Mouse (Mus musculus): Measurements from ENCODE around the gene Wnt4. TPM values are rescaled to one million over a fixed set of nuclear protein-coding genes. Genes with fewer than 3 reads are reported as not detected.
A peak's percentile ranks its signal among the peaks of the same experiment; 100 is the strongest.

Wnt4 gene
- polyA plus RNA-seq, 1 experiment from 2014 or later, result 17.7 TPM

- Histone ChIP-seq H3K27me3 (ENCODE audit: control insufficient read depth, insufficient read depth, low read length) (no peaks in the 10 kb centered on the region), H3K36me3 (ENCODE audit: control insufficient read depth, insufficient read depth, low read length) (no peaks in the 10 kb centered on the region), H3K4me1 (ENCODE audit: control insufficient read depth, insufficient read depth, low read length) (no peaks in the 10 kb centered on the region), H3K9ac (ENCODE audit: low read length) (no peak overlapping the region), H3K9me3 (ENCODE audit: control insufficient read depth, low read length) (no peaks in the 10 kb centered on the region), H3K4me2 (ENCODE audit: low read depth) (no peak overlapping the region), H3K27ac (ENCODE audit: low read depth, low read length) (no peak overlapping the region), H3K4me3 (ENCODE audit: low read depth, low read length) (no peak overlapping the region)
- 82% methylated on average over 11 of the region's 11 CpGs for WGBS
- ATAC-seq (ENCODE audit: insufficient read depth, low FRiP score, low TSS enrichment) (no peak), DNase-seq (ENCODE audit: low spot score) (no peak)
Measured at GRCm38 (mm10) chr4:137253601-137254000, 23.7 kb upstream of the Wnt4 start.

- WGBS, result 87% methylated on average over 17 of the region's 17 CpGs
- ATAC-seq (ENCODE audit: insufficient read depth, low FRiP score, low TSS enrichment) (no peak), DNase-seq (ENCODE audit: low spot score) (no peak)
- Histone ChIP-seq H3K9me3 (ENCODE audit: control insufficient read depth, low read length) (no peaks in the 10 kb centered on the region), H3K27ac (ENCODE audit: low read depth, low read length) (no peak overlapping the region), H3K9ac (ENCODE audit: low read length) (no peak overlapping the region), H3K36me3 (ENCODE audit: control insufficient read depth, insufficient read depth, low read length) (no peaks in the 10 kb centered on the region), H3K4me1 (ENCODE audit: control insufficient read depth, insufficient read depth, low read length) (no peaks in the 10 kb centered on the region), H3K4me3 (ENCODE audit: low read depth, low read length) (no peak overlapping the region), H3K27me3 (ENCODE audit: control insufficient read depth, insufficient read depth, low read length) (no peaks in the 10 kb centered on the region), H3K4me2 (ENCODE audit: low read depth) (no peak overlapping the region)
Measured at GRCm38 (mm10) chr4:137254206-137254976, 22.9 kb upstream of the Wnt4 start.

GRCm38 (mm10) chr4:137255568-137255967 lies 21.7 kb upstream of the Wnt4 start:
- Histone ChIP-seq H3K27ac (ENCODE audit: low read depth, low read length) (no peak overlapping the region), H3K27me3 (ENCODE audit: control insufficient read depth, insufficient read depth, low read length) (no peaks in the 10 kb centered on the region), H3K9me3 (ENCODE audit: control insufficient read depth, low read length) (no peaks in the 10 kb centered on the region), H3K4me1 (ENCODE audit: control insufficient read depth, insufficient read depth, low read length) (no peaks in the 10 kb centered on the region), H3K36me3 (ENCODE audit: control insufficient read depth, insufficient read depth, low read length) (no peaks in the 10 kb centered on the region), H3K4me3 (ENCODE audit: low read depth, low read length) (no peak overlapping the region), H3K4me2 (ENCODE audit: low read depth) (no peak overlapping the region), H3K9ac (ENCODE audit: low read length) (no peak overlapping the region)
- ATAC-seq (ENCODE audit: insufficient read depth, low FRiP score, low TSS enrichment), result no peak
- no peak for DNase-seq (ENCODE audit: low spot score)
- WGBS, result 77% methylated on average over 8 of the region's 8 CpGs

- H3K36me3 ChIP-seq (ENCODE audit: control insufficient read depth, insufficient read depth, low read length), result no peaks in the 10 kb centered on the region
- no peaks in the 10 kb centered on the region for H3K4me1 ChIP-seq (ENCODE audit: control insufficient read depth, insufficient read depth, low read length)
- no peak overlapping the region for H3K4me3 ChIP-seq (ENCODE audit: low read depth, low read length)
- DNase-seq (ENCODE audit: low spot score) (no peak), ATAC-seq (ENCODE audit: insufficient read depth, low FRiP score, low TSS enrichment) (no peak)
- H3K27me3 ChIP-seq (ENCODE audit: control insufficient read depth, insufficient read depth, low read length), result no peaks in the 10 kb centered on the region
- H3K9ac ChIP-seq (ENCODE audit: low read length), result no peak overlapping the region
- H3K27ac ChIP-seq (ENCODE audit: low read depth, low read length), result no peak overlapping the region
- no peaks in the 10 kb centered on the region for H3K9me3 ChIP-seq (ENCODE audit: control insufficient read depth, low read length)
- 88% methylated on average over 6 of the region's 6 CpGs for WGBS
- H3K4me2 ChIP-seq (ENCODE audit: low read depth), result no peak overlapping the region
Measured at GRCm38 (mm10) chr4:137261826-137262225, 15.5 kb upstream of the Wnt4 start.

- Histone ChIP-seq H3K9me3 (ENCODE audit: control insufficient read depth, low read length) (no peaks in the 10 kb centered on the region), H3K9ac (ENCODE audit: low read length) (no peak overlapping the region), H3K4me1 (ENCODE audit: control insufficient read depth, insufficient read depth, low read length) (no peaks in the 10 kb centered on the region), H3K27me3 (ENCODE audit: control insufficient read depth, insufficient read depth, low read length) (no peaks in the 10 kb centered on the region), H3K4me3 (ENCODE audit: low read depth, low read length) (no peak overlapping the region), H3K4me2 (ENCODE audit: low read depth) (no peak overlapping the region), H3K27ac (ENCODE audit: low read depth, low read length) (no peak overlapping the region), H3K36me3 (ENCODE audit: control insufficient read depth, insufficient read depth, low read length) (no peaks in the 10 kb centered on the region)
- ATAC-seq (ENCODE audit: insufficient read depth, low FRiP score, low TSS enrichment), result no peak
- 78% methylated on average over 13 of the region's 13 CpGs for WGBS
- no peak for DNase-seq (ENCODE audit: low spot score)
Measured at GRCm38 (mm10) chr4:137264066-137264465, 13.2 kb upstream of the Wnt4 start.

- WGBS, result 87% methylated on average over 5 of the region's 5 CpGs
- Histone ChIP-seq H3K9ac (ENCODE audit: low read length) (no peak overlapping the region), H3K27ac (ENCODE audit: low read depth, low read length) (no peak overlapping the region), H3K27me3 (ENCODE audit: control insufficient read depth, insufficient read depth, low read length) (no peaks in the 10 kb centered on the region), H3K4me2 (ENCODE audit: low read depth) (no peak overlapping the region), H3K9me3 (ENCODE audit: control insufficient read depth, low read length) (no peaks in the 10 kb centered on the region), H3K4me3 (ENCODE audit: low read depth, low read length) (no peak overlapping the region), H3K36me3 (ENCODE audit: control insufficient read depth, insufficient read depth, low read length) (no peaks in the 10 kb centered on the region), H3K4me1 (ENCODE audit: control insufficient read depth, insufficient read depth, low read length) (no peaks in the 10 kb centered on the region)
- ATAC-seq (ENCODE audit: insufficient read depth, low FRiP score, low TSS enrichment), result no peak
- no peak for DNase-seq (ENCODE audit: low spot score)
Measured at GRCm38 (mm10) chr4:137265116-137265515, 12.2 kb upstream of the Wnt4 start.

- no peaks in the 10 kb centered on the region for H3K36me3 ChIP-seq (ENCODE audit: control insufficient read depth, insufficient read depth, low read length)
- ATAC-seq (ENCODE audit: insufficient read depth, low FRiP score, low TSS enrichment), result no peak
- H3K27me3 ChIP-seq (ENCODE audit: control insufficient read depth, insufficient read depth, low read length), result no peaks in the 10 kb centered on the region
- no peak overlapping the region for H3K4me3 ChIP-seq (ENCODE audit: low read depth, low read length)
- H3K9me3 ChIP-seq (ENCODE audit: control insufficient read depth, low read length), result no peaks in the 10 kb centered on the region
- no peak overlapping the region for H3K4me2 ChIP-seq (ENCODE audit: low read depth)
- no peaks in the 10 kb centered on the region for H3K4me1 ChIP-seq (ENCODE audit: control insufficient read depth, insufficient read depth, low read length)
- WGBS, result 87% methylated on average over 8 of the region's 8 CpGs
- H3K27ac ChIP-seq (ENCODE audit: low read depth, low read length), result no peak overlapping the region
- no peak for DNase-seq (ENCODE audit: low spot score)
- no peak overlapping the region for H3K9ac ChIP-seq (ENCODE audit: low read length)
Measured at GRCm38 (mm10) chr4:137268541-137268940, 8.7 kb upstream of the Wnt4 start.

- Histone ChIP-seq H3K36me3 (ENCODE audit: control insufficient read depth, insufficient read depth, low read length) (no peaks in the 10 kb centered on the region), H3K27ac (ENCODE audit: low read depth, low read length) (no peak overlapping the region), H3K9me3 (ENCODE audit: control insufficient read depth, low read length) (no peaks in the 10 kb centered on the region), H3K9ac (ENCODE audit: low read length) (no peak overlapping the region), H3K4me2 (ENCODE audit: low read depth) (no peak overlapping the region), H3K4me3 (ENCODE audit: low read depth, low read length) (no peak overlapping the region), H3K27me3 (ENCODE audit: control insufficient read depth, insufficient read depth, low read length) (peaks cover 11% of the 10 kb centered on the region), H3K4me1 (ENCODE audit: control insufficient read depth, insufficient read depth, low read length) (peaks cover 15% of the 10 kb centered on the region)
- WGBS, result 85% methylated on average over 8 of the region's 8 CpGs
- ATAC-seq (ENCODE audit: insufficient read depth, low FRiP score, low TSS enrichment), result no peak
- DNase-seq (ENCODE audit: low spot score), result no peak
Measured at GRCm38 (mm10) chr4:137271856-137272255, 5.4 kb upstream of the Wnt4 start.

GRCm38 (mm10) chr4:137274304-137274703 lies 3.0 kb upstream of the Wnt4 start:
- H3K9me3 ChIP-seq (ENCODE audit: control insufficient read depth, low read length), result no peaks in the 10 kb centered on the region
- H3K4me2 ChIP-seq (ENCODE audit: low read depth), result no peak overlapping the region
- H3K4me1 ChIP-seq (ENCODE audit: control insufficient read depth, insufficient read depth, low read length), result peaks cover 26% of the 10 kb centered on the region
- peaks cover 32% of the 10 kb centered on the region for H3K27me3 ChIP-seq (ENCODE audit: control insufficient read depth, insufficient read depth, low read length)
- no peak for DNase-seq (ENCODE audit: low spot score)
- no peak overlapping the region for H3K27ac ChIP-seq (ENCODE audit: low read depth, low read length)
- WGBS, result 16% methylated on average over 6 of the region's 6 CpGs
- peak overlapping the region; percentile 18; the same call in 1 of the 2 replicates for H3K9ac ChIP-seq (ENCODE audit: low read length)
- H3K36me3 ChIP-seq (ENCODE audit: control insufficient read depth, insufficient read depth, low read length), result no peaks in the 10 kb centered on the region
- no peak for ATAC-seq (ENCODE audit: insufficient read depth, low FRiP score, low TSS enrichment)
- H3K4me3 ChIP-seq (ENCODE audit: low read depth, low read length), result no peak overlapping the region

Measured in neural tube, embryonic 11.5 days (tissue).